Mouse (Mus musculus): ENCODE results near the gene Zglp1. TPM values are rescaled to one million over a fixed set of nuclear protein-coding genes. Genes with fewer than 3 reads are reported as not detected.

The Zglp1 gene
- polyA plus RNA-seq (2015; fragmentation: Nextera tagmentation; extraction: Ambion mirVana): 0.48 TPM in 1 of 2 replicates, not detected in the other

DNA sequence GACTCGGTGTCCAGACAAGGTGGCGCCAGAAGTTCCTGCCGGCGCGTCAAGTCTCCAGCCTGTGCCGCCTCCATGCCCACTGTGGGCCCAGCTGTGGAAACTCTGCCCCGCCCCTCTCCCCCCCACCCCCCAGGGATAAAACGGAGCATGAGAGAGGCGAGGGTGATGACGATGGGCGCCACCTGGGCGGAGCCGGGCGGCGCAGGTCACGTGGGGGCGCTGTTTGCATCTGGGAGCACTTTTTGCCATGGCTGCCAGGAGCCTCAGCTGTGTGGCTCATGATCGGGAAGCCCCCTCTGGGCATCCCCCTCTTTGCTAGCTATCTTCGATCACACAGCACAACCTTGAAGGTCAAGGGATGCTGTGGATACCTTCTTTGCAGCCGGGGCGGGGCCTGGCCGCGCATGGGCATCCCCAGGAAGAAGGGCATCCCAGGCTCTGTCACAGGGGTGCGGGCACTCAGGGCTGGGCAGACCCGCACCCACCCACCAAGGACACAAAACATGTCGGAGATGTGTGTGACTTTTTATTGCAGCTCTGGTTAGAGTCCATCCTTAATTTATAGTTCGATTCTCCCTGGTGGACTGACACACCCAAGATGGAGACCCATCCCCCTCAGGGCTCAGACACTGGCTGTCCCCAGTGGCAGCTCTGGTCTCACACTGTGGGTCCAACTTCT, at the start of gene Zglp1:
Gene Zglp1, minus strand, starts transcription at position 88 of the 679 bp plus-strand sequence.

DNA sequence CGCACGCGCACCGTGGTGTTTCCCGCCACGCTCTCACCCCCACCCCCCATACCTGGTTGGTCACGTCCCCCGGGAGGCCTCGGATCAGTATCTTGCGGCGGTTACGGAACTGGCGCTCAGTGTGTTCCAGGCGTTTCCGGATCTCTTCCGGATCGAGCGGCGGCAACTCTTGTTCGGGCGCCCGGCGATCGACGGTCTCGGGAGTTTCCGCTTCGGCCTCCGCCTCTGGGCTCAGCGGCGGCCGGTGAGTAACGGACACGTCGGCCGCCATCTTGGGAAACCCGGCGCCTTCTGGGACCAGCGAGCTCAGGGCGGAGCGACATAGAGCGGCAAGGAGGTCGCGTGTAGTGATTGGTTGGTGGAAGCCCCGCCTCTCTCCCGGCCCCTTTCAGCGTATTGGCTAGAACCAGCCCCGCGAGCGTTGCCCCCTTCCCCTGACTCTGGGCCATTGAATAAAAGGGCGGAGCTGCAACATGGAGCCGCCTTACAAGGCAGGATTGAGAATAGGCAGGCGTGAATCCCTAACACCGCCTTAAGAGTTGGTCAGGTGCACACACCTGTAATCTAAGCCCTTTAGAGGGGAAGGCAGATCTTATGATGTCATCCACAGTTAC, 24.9 kb upstream of the Zglp1 start, which contains the start of the genes Gm38431 and Raver1:
Gene Gm38431, minus strand, starts transcription at position 291 of the 614 bp plus-strand sequence.
Gene Raver1, minus strand, starts transcription at position 302 of the 614 bp plus-strand sequence.

DNA sequence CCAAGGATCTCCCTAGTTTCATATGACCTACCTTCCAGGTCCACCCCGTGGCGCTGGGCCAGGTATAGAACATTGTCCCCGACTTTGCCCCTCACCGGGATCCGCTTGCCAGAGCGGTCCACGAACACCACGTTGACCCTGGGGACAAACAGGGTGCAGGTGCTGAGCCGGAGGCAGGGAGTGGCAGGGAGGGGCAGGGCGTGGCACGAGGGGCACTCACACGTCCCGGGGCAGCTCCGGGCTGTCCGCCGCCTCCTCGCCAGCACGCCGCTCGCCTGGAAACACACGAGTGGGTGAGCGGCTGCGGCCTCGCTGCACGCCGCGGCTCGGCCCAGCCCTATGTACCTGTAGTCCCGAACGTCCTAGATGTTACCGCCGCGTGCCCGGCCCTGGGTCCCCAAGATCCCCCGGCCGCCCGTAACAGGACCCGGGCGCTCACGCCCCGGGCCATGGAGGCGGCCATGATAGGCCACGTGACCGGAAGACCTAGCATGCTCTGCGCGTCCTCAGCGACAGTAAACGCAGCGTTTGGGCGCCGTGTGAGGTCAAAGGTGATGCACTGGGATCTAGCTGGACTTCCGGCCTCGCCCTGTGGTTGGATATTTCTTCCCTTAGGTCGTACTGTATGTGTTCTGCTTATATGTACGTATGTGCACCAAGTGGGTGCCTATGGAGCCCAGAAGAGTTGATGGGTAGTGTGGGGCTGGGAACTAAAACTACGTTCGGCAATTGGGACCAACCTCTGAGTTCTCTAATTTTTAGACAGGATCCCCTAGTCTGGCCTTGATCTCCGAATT, 6.3 kb upstream of the Zglp1 start, which contains the start of the genes Gm49373 and Fdx1l:
Gene Gm49373, minus strand, starts transcription at position 53 of the 797 bp plus-strand sequence.
Gene Fdx1l, minus strand, starts transcription at position 571 of the 797 bp plus-strand sequence.

DNA sequence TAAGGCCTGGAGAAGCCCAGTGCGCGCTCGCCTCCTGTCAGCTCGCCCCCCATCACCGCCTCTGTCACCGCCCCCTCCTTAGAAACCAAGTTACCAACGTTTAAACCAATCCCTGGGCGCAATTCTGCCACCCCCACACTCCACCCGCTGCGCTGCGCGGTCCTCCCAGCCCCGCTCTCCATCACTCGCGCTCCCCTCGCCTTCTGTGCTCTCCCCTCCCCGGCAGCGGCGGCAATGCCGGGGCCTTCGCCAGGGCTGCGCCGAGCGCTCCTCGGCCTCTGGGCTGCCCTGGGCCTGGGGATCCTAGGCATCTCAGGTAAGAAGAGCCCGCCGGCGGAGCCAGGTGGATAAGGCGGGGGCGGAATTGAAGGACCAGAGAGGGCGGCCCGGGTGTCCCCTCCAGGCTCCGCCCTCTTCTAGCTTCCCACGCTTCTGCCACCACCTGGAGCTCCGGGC, 35.0 kb downstream of the Zglp1 start, which contains the start of gene Icam5:
Gene Icam5, plus strand, starts transcription at position 178 of the 456 bp plus-strand sequence.

DNA sequence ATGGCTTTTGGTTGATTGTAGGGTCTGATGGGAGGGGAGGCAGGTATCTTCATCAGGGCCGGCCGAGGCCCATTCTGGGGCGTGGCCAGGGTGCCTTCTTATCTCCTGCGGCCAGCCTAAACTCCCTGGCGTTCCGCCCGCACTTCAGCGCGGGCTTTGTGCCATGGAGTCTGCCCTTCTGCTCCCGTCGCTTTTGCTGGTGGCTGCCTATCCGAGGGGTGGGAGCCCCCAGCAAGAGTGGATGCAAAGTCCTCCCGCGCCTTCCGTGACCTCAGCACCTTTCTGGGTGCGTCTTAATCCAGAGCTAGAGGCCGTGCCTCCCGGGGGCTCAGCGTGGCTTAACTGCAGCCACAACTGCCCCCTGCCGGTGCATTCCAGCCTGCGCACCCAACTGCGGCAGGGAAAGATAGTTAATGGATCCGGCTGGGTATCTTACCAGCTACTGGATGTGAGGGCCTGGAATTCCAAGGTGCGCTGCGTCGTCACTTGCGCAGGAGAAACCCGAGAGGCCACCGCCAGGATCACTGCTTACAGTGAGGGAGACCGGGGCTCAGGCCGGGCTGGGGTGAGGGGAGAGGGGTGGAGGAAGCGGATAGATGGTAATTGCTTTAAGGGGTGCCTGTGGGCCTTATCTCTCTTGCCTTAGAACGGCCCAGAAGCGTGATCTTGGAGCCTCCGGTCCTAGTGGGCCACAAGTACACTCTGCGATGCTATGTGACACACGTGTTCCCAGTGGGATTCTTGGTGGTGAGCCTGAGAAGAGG, 37.4 kb downstream of the Zglp1 start, which contains the start of gene Icam4:
Gene Icam4, plus strand, starts transcription at position 83 of the 764 bp plus-strand sequence.

DNA sequence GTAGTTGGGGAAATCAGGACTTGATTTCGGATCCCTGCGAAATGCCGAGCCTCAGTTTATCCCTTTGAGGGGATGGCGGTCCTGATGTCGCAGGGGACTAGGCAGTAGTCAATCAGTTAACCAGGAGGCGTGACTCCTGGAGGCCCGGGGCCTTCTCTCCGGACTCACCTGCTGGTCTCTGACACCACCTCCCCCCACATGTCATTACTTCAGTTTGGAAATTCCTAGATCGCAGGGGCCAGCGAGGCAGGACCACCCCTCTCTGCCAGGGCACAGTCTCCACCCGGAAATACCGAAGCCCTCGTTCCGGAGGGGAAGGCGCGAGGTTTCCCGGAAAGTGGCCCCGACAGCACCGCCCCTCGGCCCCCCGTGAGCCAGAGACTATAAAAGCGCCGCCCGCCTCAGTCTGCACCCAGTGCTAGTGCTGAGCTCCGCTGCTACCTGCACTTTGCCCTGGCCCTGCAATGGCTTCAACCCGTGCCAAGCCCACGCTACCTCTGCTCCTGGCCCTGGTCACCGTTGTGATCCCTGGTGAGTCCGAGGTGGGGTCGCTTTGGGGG, 51.2 kb downstream of the Zglp1 start, which contains the start of gene Icam1:
Gene Icam1, plus strand, starts transcription at position 415 of the 560 bp plus-strand sequence.

Small RNA genes lying within 50 kb of the gene (microRNA-seq; reads per million reads assigned to microRNA genes)
- gene Mir1900 (ENCODE audit: borderline replicate concordance, insufficient number of aligned reads): not detected
- 3.2 reads per million for gene Mir7082 (ENCODE audit: borderline replicate concordance, insufficient number of aligned reads)

Other genes with a start within 250 kb of the Zglp1 start
- not detected in 2 replicates for gene Rdh8, start 248.6 kb downstream of the Zglp1 start, polyA plus RNA-seq (2015; fragmentation: Nextera tagmentation; extraction: Ambion mirVana)
- 12.4 and 27.2 TPM in 2 replicates for gene A230050P20Rik, start 198.5 kb downstream of the Zglp1 start, polyA plus RNA-seq (2015; fragmentation: Nextera tagmentation; extraction: Ambion mirVana)
- gene Angptl6, start 187.4 kb downstream of the Zglp1 start, polyA plus RNA-seq (2015; fragmentation: Nextera tagmentation; extraction: Ambion mirVana): 3.2 and 3.9 TPM in 2 replicates
- gene Ppan, start 178.9 kb downstream of the Zglp1 start, polyA plus RNA-seq (2015; fragmentation: Nextera tagmentation; extraction: Ambion mirVana): 26.7 and 36.0 TPM in 2 replicates
- gene Eif3g, start 168.5 kb downstream of the Zglp1 start, polyA plus RNA-seq (2015; fragmentation: Nextera tagmentation; extraction: Ambion mirVana): 160 and 181 TPM in 2 replicates
- gene Dnmt1, start 107.2 kb downstream of the Zglp1 start, polyA plus RNA-seq (2015; fragmentation: Nextera tagmentation; extraction: Ambion mirVana): 20.2 and 26.5 TPM in 2 replicates
- 25.8 and 29.4 TPM in 2 replicates for gene S1pr2, start 90.3 kb downstream of the Zglp1 start, polyA plus RNA-seq (2015; fragmentation: Nextera tagmentation; extraction: Ambion mirVana)
- gene Mrpl4, start 64.4 kb downstream of the Zglp1 start, polyA plus RNA-seq (2015; fragmentation: Nextera tagmentation; extraction: Ambion mirVana): 98.2 and 154 TPM in 2 replicates
- gene Icam1, start 51.1 kb downstream of the Zglp1 start, polyA plus RNA-seq (2015; fragmentation: Nextera tagmentation; extraction: Ambion mirVana): 10.3 TPM in 2 replicates
- 4.3 and 5.4 TPM in 2 replicates for gene Icam4, start 37.7 kb downstream of the Zglp1 start, polyA plus RNA-seq (2015; fragmentation: Nextera tagmentation; extraction: Ambion mirVana)
- 0.15 and 0.16 TPM in 2 replicates for gene Icam5, start 35.0 kb downstream of the Zglp1 start, polyA plus RNA-seq (2015; fragmentation: Nextera tagmentation; extraction: Ambion mirVana)
- 0.19 and 0.25 TPM in 2 replicates for gene Gm49373, start 6.0 kb upstream of the Zglp1 start, polyA plus RNA-seq (2015; fragmentation: Nextera tagmentation; extraction: Ambion mirVana)
- gene Fdx1l, start 6.5 kb upstream of the Zglp1 start, polyA plus RNA-seq (2015; fragmentation: Nextera tagmentation; extraction: Ambion mirVana): 60.5 and 68.4 TPM in 2 replicates
- gene Gm38431, start 24.9 kb upstream of the Zglp1 start, polyA plus RNA-seq (2015; fragmentation: Nextera tagmentation; extraction: Ambion mirVana): 0.91 and 1.2 TPM in 2 replicates
- gene Raver1, start 24.9 kb upstream of the Zglp1 start, polyA plus RNA-seq (2015; fragmentation: Nextera tagmentation; extraction: Ambion mirVana): 25.9 and 31.4 TPM in 2 replicates
- gene Tyk2, start 64.2 kb upstream of the Zglp1 start, polyA plus RNA-seq (2015; fragmentation: Nextera tagmentation; extraction: Ambion mirVana): 5.3 and 10.8 TPM in 2 replicates
- 163 and 197 TPM in 2 replicates for gene Cdc37, start 82.9 kb upstream of the Zglp1 start, polyA plus RNA-seq (2015; fragmentation: Nextera tagmentation; extraction: Ambion mirVana)
- 3.1 and 5.1 TPM in 2 replicates for gene Pde4a, start 98.6 kb upstream of the Zglp1 start, polyA plus RNA-seq (2015; fragmentation: Nextera tagmentation; extraction: Ambion mirVana)
- gene Keap1, start 172.3 kb upstream of the Zglp1 start, polyA plus RNA-seq (2015; fragmentation: Nextera tagmentation; extraction: Ambion mirVana): 42.4 and 49.5 TPM in 2 replicates
- gene S1pr5, start 181.3 kb upstream of the Zglp1 start, polyA plus RNA-seq (2015; fragmentation: Nextera tagmentation; extraction: Ambion mirVana): 0.08 TPM in 2 replicates
- gene Atg4d, start 198.2 kb upstream of the Zglp1 start, polyA plus RNA-seq (2015; fragmentation: Nextera tagmentation; extraction: Ambion mirVana): 20.2 and 26.7 TPM in 2 replicates
- gene Kri1, start 220.9 kb upstream of the Zglp1 start, polyA plus RNA-seq (2015; fragmentation: Nextera tagmentation; extraction: Ambion mirVana): 7.6 and 10.7 TPM in 2 replicates
- gene Cdkn2d, start 224.3 kb upstream of the Zglp1 start, polyA plus RNA-seq (2015; fragmentation: Nextera tagmentation; extraction: Ambion mirVana): 43.7 and 55.9 TPM in 2 replicates
- gene Ap1m2, start 245.2 kb upstream of the Zglp1 start, polyA plus RNA-seq (2015; fragmentation: Nextera tagmentation; extraction: Ambion mirVana): 0.55 and 0.95 TPM in 2 replicates

Data from adrenal gland, postnatal 0 days (tissue).